Mouse (Mus musculus): ENCODE data around the gene Speer4f1. TPM values are rescaled to one million over a fixed set of nuclear protein-coding genes. Genes with fewer than 3 reads are reported as not detected.
"Not testable (repeated sequence)": the region's sequence is repeated elsewhere in the genome, so short reads cannot be mapped to it uniquely, and the experiment has no call there.

Speer4f1 gene
- 0.36 and 0.44 TPM in 2 replicates for polyA plus RNA-seq (2012; rRNA removed)

- H3K4me3 ChIP-seq (replicated peaks; ENCODE audit: extremely low read depth, low read depth, low read length); DNase-seq; H3K4me1 ChIP-seq (ENCODE audit: control insufficient read depth, insufficient read depth, low read length): not testable (repeated sequence)
- WGBS: 100% methylated on average over 1 of the region's 1 CpGs
Observed at GRCm38 (mm10) chr5:17475798-17476197, at the start of gene Speer4f1. Speer4f1 (plus strand) TSS chr5:17476098.

- 85% methylated on average over 1 of the region's 1 CpGs for WGBS
- H3K4me1 ChIP-seq (ENCODE audit: control insufficient read depth, insufficient read depth, low read length): no peaks in the 10 kb centered on the region
Observed at GRCm38 (mm10) chr5:17426930-17427329, 49.0 kb upstream of the Speer4f1 start.

DNA sequence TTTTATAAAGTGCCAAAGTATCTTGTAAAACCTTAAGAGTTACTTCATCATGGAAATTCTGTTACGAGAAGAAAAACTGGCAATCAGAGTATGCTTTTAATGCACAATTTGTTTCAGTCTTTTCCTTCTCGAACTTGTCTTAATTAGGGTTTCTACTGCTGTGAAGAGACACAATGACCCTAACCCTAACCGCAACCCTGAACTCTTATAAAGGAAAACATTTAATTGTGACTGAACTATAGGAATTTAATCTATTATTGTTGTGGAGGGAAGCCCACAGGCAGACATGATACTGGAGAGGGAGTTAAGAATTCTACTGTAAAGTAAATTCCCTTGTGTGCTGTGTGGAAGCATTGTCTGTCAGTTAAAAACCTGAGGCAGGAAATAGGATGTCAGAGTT is 41.2 kb upstream of the Speer4f1 start:
- no peak for DNase-seq
- 91% methylated on average over 3 of the region's 3 CpGs for WGBS
- no peak overlapping the region for H3K4me3 ChIP-seq (replicated peaks; ENCODE audit: extremely low read depth, low read depth, low read length)
- H3K4me1 ChIP-seq (ENCODE audit: control insufficient read depth, insufficient read depth, low read length): no peaks in the 10 kb centered on the region
- no peak for TF ChIP-seq CTCF (IDR thresholded peaks at IDR 0.05; ENCODE audit: insufficient read depth, low read length)
- TF ChIP-seq POLR2A (IDR thresholded peaks at IDR 0.05; ENCODE audit: borderline replicate concordance, extremely low read depth, low read depth, low read length): no peak

More at GRCm38 (mm10) chr5:17426930-17427329, 49.0 kb upstream of the Speer4f1 start:
- H3K4me3 ChIP-seq (replicated peaks; ENCODE audit: extremely low read depth, low read depth, low read length): no peak overlapping the region
- TF ChIP-seq POLR2A (IDR thresholded peaks at IDR 0.05; ENCODE audit: borderline replicate concordance, extremely low read depth, low read depth, low read length) (no peak), CTCF (IDR thresholded peaks at IDR 0.05; ENCODE audit: insufficient read depth, low read length) (no peak)
- DNase-seq: no peak

DNA sequence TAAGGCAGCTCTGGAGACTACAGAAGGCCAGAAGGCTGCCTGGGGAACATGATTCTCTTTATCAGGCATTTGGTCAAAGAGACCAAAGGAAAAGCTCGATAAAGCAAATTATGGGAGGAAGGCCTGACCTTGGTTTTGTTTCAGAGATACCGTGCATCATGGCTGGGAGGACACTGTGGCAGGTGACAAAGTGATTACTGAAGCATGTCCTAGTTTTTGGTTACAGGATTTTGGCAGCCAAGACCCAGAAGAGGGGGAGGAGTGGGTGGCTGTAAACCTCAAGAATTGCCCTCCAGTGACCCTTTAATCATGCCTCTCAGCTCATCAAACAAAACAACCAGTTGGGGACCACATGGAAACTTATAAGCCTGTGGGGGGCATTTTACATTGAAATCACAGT is 39.7 kb upstream of the Speer4f1 start:
- DNase-seq: no peak
- no peaks in the 10 kb centered on the region for H3K4me1 ChIP-seq (ENCODE audit: control insufficient read depth, insufficient read depth, low read length)

GRCm38 (mm10) chr5:17439487-17440102 is 36.3 kb upstream of the Speer4f1 start:
- Histone ChIP-seq H3K4me3 (replicated peaks; ENCODE audit: extremely low read depth, low read depth, low read length) (no peak overlapping the region), H3K4me1 (ENCODE audit: control insufficient read depth, insufficient read depth, low read length) (no peaks in the 10 kb centered on the region)
- DNase-seq: no peak
- TF ChIP-seq POLR2A (IDR thresholded peaks at IDR 0.05; ENCODE audit: borderline replicate concordance, extremely low read depth, low read depth, low read length) (no peak), CTCF (IDR thresholded peaks at IDR 0.05; ENCODE audit: insufficient read depth, low read length) (no peak)

More for the DNA sequence above, 39.7 kb upstream of the Speer4f1 start:
- TF ChIP-seq CTCF (IDR thresholded peaks at IDR 0.05; ENCODE audit: insufficient read depth, low read length) (no peak), POLR2A (IDR thresholded peaks at IDR 0.05; ENCODE audit: borderline replicate concordance, extremely low read depth, low read depth, low read length) (no peak)
- no peak overlapping the region for H3K4me3 ChIP-seq (replicated peaks; ENCODE audit: extremely low read depth, low read depth, low read length)
- WGBS: 64% methylated on average over 2 of the region's 2 CpGs

DNA sequence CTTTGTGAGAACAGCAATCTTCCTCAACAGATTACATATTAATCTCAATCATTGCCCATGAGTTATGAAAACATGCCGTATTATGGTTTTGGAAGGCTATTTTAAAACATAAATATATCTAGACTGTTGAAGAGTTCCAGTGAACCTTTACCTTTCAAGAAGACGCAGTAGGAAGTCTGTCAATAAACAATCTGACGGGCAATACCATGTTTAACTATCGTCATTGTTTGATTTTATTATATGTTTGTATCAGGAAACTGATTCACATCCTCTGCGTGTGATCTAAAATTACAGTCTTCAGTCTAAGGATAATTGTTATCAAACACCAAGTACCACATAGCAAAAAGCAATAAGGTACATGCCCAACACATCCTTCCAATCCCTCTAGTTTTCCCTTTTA is 21.8 kb upstream of the Speer4f1 start:
- Histone ChIP-seq H3K4me3 (replicated peaks; ENCODE audit: extremely low read depth, low read depth, low read length) (no peak overlapping the region), H3K4me1 (ENCODE audit: control insufficient read depth, insufficient read depth, low read length) (peaks cover 3% of the 10 kb centered on the region; the same call in 1 of the 2 replicates)
- DNase-seq: no peak
- WGBS: 50% methylated on average over 5 of the region's 5 CpGs
- TF ChIP-seq POLR2A (IDR thresholded peaks at IDR 0.05; ENCODE audit: borderline replicate concordance, extremely low read depth, low read depth, low read length): no peak
- no peak for TF ChIP-seq CTCF (IDR thresholded peaks at IDR 0.05; ENCODE audit: insufficient read depth, low read length)

DNA sequence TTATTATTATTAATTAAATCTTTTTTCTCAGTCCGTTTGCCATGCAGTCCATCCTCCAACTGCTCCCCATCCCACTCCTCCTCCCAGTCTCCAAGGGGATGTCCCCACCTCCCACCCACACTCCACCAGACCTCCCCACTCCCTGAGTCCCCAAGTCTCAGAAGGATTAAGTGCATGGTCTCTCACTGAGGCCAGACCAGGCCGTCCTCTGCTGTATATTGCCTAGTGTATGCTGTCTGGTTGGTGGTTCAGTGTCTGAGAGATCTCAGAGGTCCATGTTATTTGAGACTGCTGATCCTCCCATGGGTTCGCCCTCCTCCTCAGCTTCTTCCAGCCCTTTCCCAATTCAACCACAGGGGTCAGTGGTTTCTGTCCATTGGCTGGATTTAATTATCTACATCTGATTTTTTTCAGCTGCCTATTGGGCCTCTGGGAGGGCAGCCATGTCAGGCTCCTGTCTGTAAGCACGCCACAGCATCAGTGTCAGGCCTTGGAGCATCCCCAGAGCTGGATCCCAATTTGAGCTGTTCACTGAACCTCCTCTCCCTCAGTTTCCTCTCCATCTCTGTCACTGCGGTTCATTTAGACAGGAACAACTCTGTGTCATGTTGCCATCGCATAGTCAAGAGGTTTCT is 20.8 kb upstream of the Speer4f1 start:
- H3K4me1 ChIP-seq (ENCODE audit: control insufficient read depth, insufficient read depth, low read length): peaks cover 3% of the 10 kb centered on the region; the same call in 1 of the 2 replicates
- no peak for TF ChIP-seq CTCF (IDR thresholded peaks at IDR 0.05; ENCODE audit: insufficient read depth, low read length)
- no peak for TF ChIP-seq POLR2A (IDR thresholded peaks at IDR 0.05; ENCODE audit: borderline replicate concordance, extremely low read depth, low read depth, low read length)
- no peak overlapping the region for H3K4me3 ChIP-seq (replicated peaks; ENCODE audit: extremely low read depth, low read depth, low read length)
- WGBS: 80% methylated on average over 6 of the region's 6 CpGs
- no peak for DNase-seq

DNA sequence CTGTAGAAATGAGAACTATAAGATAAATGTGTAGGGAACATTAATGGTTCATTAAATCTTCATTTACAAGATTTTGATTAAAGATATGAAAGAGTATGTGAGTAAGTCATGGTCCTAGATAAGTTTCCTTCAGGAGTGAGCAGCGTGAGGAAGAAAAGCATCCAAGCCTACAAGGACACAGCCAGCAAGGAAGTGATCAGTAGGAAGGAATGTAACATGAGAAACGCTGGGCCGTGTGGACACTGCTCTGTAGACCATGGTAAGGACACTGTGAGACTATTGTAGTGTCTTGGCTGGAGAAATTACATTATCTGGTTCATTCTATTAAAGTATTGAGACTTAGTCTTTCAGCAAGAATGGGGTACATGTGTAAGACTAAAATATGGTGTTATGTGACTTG is 19.2 kb upstream of the Speer4f1 start:
- WGBS: 33% methylated on average over 3 of the region's 3 CpGs
- Histone ChIP-seq H3K4me3 (replicated peaks; ENCODE audit: extremely low read depth, low read depth, low read length) (no peak overlapping the region), H3K4me1 (ENCODE audit: control insufficient read depth, insufficient read depth, low read length) (peaks cover 3% of the 10 kb centered on the region; the same call in 1 of the 2 replicates)
- no peak for TF ChIP-seq CTCF (IDR thresholded peaks at IDR 0.05; ENCODE audit: insufficient read depth, low read length)
- TF ChIP-seq POLR2A (IDR thresholded peaks at IDR 0.05; ENCODE audit: borderline replicate concordance, extremely low read depth, low read depth, low read length): no peak
- no peak for DNase-seq

- not testable (repeated sequence) for H3K4me3 ChIP-seq (replicated peaks; ENCODE audit: extremely low read depth, low read depth, low read length); H3K4me1 ChIP-seq (ENCODE audit: control insufficient read depth, insufficient read depth, low read length); DNase-seq
- WGBS: 63% methylated on average over 4 of the region's 4 CpGs
Observed at GRCm38 (mm10) chr5:17468120-17468519, 7.8 kb upstream of the Speer4f1 start.

- 44% methylated on average over 1 of the region's 1 CpGs for WGBS
Observed at GRCm38 (mm10) chr5:17476476-17476875, 578 bp downstream of the Speer4f1 start.

More at GRCm38 (mm10) chr5:17476476-17476875, 578 bp downstream of the Speer4f1 start:
- Histone ChIP-seq H3K4me3 (replicated peaks; ENCODE audit: extremely low read depth, low read depth, low read length) (no peak overlapping the region), H3K4me1 (ENCODE audit: control insufficient read depth, insufficient read depth, low read length) (no peaks in the 10 kb centered on the region; the same call in 1 of the 2 replicates)
- TF ChIP-seq POLR2A (IDR thresholded peaks at IDR 0.05; ENCODE audit: borderline replicate concordance, extremely low read depth, low read depth, low read length) (no peak), CTCF (IDR thresholded peaks at IDR 0.05; ENCODE audit: insufficient read depth, low read length) (no peak)
- DNase-seq: no peak

Measured in lung, adult 2 months (tissue).